Mouse (Mus musculus) T-helper 17 cell (primary cell): ENCODE data around the gene Mab21l2.

Source experiments
- in situ Hi-C, 2 experiments: fragments of 300-600 bp; cut with MboI, MseI; formaldehyde crosslinking; loops; 1 replicate in 1 of 2; 2 replicates in 1 of 2; pipeline ENCODE4 v1.15.1; 2025; ENCODE audit warnings: high pct_unique_total_duplicates in 2 of 2

The Mab21l2 gene

GRCm38 (mm10) chr3:86541074-86541614 is 7.3 kb downstream of the Mab21l2 start:
- in situ Hi-C loops, result loop anchor here in 1 of 2 experiments (10.0 kb wide), 1 partner anchor 984 kb away; the partner anchor contains the start of gene Etv3

- in situ Hi-C loops, result loop anchor here in 1 of 2 experiments (10.0 kb wide), 1 partner anchor 985 kb away; the partner anchor contains the start of gene Etv3
These were observed 8.8 kb downstream of the Mab21l2 start for GRCm38 (mm10) chr3:86539555-86540168.

- in situ Hi-C loops, result no loop called here
These were observed 9.5 kb downstream of the Mab21l2 start for GRCm38 (mm10) chr3:86538645-86539554.

GRCm38 (mm10) chr3:86536751-86537150 is 11.7 kb downstream of the Mab21l2 start:
- in situ Hi-C loops, result no loop called here

GRCm38 (mm10) chr3:86531531-86532269 is 16.7 kb downstream of the Mab21l2 start:
- in situ Hi-C loops, result no loop called here

GRCm38 (mm10) chr3:86522880-86523505 is 25.4 kb downstream of the Mab21l2 start:
- in situ Hi-C loops, result no loop called here

GRCm38 (mm10) chr3:86518506-86519109 is 29.8 kb downstream of the Mab21l2 start:
- in situ Hi-C loops, result no loop called here

- in situ Hi-C loops, result no loop called here
These were observed 47.8 kb downstream of the Mab21l2 start for GRCm38 (mm10) chr3:86500586-86500985.
